Mouse (Mus musculus): Measurements from ENCODE around the gene Cbr4. TPM values are rescaled to one million over a fixed set of nuclear protein-coding genes. Genes with fewer than 3 reads are reported as not detected.

Gene Cbr4
- total RNA-seq, 4 experiments from 2014 or later: 44.7 to 61.7 (median 50.0) TPM

DNA sequence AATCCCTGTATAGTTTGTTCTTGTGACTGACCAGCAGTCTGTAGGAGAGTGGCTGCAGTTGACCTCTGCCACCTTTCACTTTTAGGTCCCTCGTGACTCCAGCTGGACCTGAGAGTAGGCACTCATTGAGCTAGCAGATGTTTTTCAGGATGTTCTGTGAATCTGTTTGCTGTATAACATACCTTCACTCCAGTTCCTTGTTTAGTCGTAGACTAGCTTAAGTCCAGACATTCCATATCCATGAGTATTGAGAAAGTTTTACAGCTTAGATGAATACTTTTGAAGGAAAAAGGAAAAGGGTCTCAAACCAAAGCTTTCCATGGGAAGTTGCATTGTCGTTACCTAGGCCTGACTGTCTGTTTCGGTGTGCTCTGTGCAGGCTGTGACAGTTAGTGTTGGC is 9.6 kb downstream of the Cbr4 start:
- no peak for DNase-seq

DNA sequence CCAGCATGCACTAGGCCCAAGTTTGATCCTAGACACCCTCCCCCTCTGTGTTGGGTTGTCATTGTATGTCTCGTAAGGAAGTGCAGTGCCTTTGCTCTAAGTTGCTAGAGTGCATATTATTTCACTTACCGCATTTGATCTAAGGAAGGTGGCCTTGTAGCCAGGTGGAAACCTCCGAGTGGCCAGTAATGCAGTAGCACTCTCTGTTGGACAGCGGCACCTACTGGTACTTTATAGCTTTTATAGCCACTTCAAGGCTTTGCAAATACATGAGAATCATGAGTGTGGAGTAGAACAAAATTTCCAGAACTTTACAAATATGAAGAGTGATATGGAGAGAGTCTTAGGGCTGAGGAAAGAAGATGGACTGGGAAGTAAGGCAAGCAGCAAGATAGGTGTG is 11.5 kb downstream of the Cbr4 start:
- DNase-seq: no peak

DNA sequence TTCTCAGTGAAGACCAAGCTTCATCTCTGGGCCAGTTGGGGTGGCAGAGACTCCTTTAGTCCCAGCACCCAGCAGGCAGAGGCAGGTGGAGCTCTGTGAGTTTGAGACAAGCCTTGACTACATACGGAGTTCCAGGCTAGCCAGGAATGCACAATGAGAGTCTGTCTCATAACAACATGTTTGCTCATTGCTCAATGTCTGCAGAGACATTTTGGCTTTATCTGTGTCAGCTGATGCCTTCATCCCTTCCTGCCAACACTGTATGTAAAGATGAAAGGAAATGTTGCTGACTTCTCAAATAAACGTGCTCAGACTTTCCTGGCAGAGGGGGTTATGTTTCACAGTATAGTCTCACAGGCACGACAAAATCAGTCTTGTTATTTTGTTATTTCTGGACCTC is 13.4 kb downstream of the Cbr4 start:
- DNase-seq: no peak

DNA sequence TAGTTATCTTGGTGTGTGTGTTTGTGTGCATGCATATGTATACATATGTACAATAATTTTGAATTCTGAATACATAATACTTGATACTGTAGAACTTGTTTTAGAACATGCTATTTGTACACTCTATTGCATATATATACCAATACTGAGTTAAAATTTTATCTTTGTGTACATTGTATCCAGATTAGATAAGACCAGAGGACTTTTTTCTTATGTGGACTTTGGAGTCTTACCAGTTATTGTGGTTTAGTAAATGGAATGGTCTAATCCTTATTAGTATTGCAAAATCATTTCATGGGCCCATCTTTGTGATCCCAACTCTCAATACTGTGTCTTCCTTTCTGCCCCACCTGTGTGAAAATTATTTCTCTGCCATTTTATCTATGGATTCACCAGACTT is 14.7 kb downstream of the Cbr4 start:
- no peak for DNase-seq

- no peak for DNase-seq
Observed at GRCm38 (mm10) chr8:61515110-61515930, 27.8 kb downstream of the Cbr4 start.

DNA sequence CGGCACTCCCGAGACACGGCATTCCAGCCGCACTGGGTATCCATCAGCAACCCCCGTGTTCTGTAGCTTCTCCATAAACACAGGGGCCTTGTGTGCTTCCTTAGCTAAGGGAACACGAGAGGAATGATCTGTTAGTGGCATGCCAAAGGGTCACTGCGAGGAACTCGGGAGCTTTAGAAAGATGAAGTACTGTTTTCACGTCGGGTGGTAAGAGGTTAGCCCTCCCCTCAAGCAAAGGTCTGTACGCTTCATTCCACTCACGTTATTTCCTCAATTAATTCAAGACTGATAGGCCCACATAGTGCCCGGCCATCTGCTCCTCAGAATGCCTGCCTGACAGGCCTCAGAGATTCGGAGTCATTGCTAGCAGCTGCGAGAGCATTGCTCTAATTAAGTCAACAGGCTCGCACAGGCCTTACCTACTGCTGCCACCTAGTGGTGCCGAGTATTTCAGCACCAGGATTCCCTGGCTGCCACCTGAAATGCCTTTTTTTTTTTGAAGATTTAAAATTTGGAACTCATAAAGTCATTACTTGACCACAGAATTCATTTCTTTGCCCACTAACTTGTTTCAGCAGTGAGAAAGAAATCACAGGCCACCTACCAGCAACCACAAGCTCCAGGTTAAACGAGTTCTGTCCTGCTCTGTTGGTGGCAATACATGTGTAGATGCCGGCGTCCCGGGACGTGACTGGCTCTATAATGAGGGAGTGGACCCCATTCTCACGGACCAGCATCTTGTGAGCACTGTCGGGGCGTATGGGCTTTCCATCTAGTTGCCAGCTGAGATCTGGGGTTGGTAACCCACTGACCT is 28.6 kb downstream of the Cbr4 start:
- DNase-seq: peak; percentile 53

GRCm38 (mm10) chr8:61516745-61517501 is 29.4 kb downstream of the Cbr4 start:
- DNase-seq: no peak

- no peak for DNase-seq
Observed at GRCm38 (mm10) chr8:61517502-61518185, 30.1 kb downstream of the Cbr4 start.

DNA sequence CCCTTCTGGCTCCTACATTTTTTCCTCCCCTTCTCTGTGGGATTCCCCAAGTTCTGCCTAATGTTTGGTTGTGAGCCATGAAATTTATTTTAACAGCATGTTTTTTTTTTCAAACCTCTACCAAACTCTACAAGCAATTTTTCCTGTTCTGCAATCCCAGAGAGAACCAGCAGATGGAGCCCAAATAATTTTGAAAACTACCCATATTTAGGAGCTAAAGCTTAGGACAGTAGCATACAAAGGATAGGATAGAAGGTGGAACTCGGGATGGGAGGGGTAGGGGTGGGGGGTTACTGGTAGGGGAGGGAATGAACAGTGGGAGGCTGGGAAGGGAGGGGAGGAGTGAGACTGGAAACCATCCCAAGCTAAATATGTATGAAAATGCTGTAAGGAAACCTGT is 34.6 kb downstream of the Cbr4 start:
- DNase-seq: no peak

GRCm38 (mm10) chr8:61527037-61527436 is 39.5 kb downstream of the Cbr4 start:
- no peak for DNase-seq

DNA sequence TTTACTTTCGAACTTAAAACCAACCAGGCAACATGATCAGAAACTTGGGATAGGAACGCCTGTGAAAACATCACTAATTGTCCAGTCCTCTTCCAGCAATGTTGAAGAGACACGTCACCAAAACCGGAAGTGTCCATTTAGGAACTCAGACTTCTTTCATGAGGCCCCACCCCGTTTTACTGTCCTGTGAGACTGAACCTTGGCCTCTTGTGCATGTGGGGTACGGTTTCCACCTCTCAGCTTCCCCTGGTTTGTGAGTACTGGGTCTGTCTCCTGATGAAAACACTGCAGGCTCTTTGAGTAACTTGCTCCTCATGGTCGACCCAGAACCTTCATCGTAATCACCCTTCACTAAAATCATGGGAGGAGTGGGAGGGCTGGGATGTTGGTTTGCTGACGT is 40.7 kb downstream of the Cbr4 start:
- DNase-seq: no peak

- no peak for DNase-seq
Observed at GRCm38 (mm10) chr8:61528642-61529041, 41.1 kb downstream of the Cbr4 start.

DNA sequence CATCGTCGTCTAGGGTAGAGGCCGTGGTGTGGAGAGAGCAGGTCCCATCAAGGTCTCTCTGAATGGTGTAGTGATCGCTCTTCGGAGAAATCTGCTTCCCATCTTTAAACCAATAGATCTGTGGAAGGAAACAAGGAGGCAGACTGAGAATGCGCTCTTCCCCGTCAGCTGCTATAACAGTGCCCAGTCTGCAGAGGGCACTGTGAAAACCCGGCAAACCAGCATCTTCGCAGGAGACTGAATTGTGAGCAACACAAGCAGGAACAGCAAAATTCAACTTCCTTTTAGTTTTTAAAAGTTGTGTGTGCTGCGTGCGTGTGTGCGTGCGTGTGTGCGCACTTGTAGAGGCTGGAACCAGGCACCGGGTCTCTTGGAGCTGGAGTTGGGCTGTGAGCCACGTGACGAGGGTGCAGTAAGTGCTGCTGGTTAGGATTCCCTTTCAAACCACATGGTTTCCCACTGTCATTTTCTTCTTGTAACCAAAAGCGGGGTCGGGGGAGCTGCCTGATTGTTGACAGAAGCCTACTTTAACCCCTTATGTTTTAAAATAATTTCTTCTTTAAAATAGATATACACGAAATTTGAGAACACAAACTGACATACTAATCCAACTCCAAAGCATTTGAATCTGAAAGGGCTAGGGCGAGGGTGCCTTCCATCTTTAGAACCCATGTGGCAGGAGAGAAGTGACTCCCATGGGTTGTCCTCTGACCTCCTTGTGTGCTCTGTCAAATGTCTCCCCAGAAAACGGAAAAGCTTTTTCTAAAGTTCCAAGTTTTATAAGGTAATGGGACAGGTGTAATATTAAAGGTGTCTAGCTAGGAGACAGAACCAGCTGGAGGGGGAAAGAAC is 44.6 kb downstream of the Cbr4 start:
- DNase-seq: no peak

DNA sequence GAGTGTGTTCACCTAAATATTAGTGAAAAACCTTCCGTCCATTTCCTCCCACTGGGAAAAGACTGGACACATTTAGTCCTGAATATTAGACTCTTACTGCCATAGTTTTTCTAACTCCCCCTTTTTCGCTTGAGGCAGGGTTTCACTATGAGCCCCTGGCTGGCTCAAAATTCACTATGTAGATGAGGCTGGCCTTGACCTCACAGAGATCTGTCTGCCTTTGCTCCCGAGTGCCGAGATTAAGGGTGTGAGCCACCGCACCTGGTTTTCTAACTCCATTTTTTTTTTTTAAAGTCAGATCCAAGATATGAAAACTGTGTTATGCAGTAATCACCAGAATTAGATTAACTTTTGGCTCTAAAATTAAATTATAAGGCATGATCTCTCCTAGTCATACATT is 45.3 kb downstream of the Cbr4 start:
- no peak for DNase-seq

DNA sequence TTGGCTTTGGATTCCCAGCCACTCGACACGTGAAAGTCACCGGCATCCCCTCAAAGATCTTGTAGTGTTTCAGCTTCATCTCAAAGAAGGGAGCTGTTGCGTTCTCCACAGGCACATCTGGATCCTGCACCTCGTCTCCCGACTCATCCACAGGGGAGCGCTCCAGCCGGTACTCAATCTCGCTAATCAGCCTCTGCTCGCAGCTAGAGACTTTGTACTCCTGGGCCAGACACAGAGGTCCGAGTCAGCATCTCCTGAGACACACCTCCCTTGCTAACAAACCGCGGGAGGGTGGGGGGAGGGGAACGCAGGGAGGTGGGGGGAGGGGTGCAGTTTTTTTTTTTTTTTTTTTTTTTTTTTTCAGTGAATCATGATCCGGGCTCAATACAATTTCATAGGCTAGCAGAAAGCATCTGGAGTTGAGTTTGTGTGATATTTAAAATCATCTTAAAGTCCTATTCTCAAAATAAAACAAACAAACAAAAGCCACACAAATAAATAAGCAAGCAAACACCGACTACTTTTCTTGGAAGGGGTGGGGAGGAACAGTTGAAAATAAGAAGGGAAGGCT is 45.9 kb downstream of the Cbr4 start:
- DNase-seq: no peak

- DNase-seq: no peak
Observed at GRCm38 (mm10) chr8:61535472-61535871, 47.9 kb downstream of the Cbr4 start.

DNA sequence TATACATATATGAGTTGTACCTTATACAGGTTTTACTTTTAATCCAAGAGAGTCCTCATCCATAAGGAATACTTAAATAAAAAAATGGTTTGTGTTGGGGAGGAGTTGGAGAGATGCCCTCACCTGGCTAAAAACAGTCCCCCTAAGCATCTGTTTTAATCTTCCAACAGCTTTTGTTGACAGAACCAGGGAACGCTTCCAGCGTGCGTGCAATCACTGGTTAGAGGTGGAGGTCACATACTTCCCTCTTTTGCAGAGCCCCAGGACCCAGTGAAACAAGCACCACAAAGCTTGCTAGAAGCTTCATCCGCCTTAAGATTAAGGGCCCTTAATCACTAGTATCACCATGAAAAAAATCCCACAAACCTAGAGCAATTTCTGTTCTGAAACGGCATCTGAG is 49.9 kb downstream of the Cbr4 start:
- no peak for DNase-seq

DNA sequence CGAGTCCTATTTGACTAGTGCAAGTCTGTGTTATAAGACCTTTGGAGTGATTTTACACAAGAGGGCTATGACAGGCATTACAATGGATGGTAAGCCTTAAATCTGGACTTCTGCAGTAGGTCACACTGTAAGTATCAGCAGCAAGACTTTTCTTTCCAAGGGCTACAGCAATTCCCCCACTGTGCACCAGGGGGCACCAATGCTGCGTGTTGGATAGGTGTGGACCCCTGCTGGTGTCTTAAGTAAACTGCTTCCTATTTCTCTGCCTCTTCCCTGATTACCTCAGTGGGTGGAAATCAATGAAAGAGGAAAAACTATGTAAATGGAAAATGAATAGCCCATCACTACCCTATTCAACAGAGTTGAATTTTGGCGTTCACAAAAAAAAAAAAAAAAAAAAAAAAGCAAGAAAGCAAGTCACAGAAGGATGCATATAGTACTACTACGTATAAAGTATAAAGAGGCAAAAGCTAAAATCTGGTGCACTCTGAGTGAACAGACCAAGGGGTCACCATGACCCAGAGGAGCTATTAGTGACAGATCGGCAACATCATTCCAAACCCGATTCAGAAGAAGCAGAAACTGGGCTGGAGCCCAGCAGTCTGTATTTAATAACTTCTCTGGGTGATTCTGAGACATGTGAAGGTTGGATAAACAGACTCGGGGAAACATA is 52.4 kb downstream of the Cbr4 start:
- peak; percentile 71 for DNase-seq

- DNase-seq: no peak
Observed at GRCm38 (mm10) chr8:61549585-61549984, 62.1 kb downstream of the Cbr4 start.

DNA sequence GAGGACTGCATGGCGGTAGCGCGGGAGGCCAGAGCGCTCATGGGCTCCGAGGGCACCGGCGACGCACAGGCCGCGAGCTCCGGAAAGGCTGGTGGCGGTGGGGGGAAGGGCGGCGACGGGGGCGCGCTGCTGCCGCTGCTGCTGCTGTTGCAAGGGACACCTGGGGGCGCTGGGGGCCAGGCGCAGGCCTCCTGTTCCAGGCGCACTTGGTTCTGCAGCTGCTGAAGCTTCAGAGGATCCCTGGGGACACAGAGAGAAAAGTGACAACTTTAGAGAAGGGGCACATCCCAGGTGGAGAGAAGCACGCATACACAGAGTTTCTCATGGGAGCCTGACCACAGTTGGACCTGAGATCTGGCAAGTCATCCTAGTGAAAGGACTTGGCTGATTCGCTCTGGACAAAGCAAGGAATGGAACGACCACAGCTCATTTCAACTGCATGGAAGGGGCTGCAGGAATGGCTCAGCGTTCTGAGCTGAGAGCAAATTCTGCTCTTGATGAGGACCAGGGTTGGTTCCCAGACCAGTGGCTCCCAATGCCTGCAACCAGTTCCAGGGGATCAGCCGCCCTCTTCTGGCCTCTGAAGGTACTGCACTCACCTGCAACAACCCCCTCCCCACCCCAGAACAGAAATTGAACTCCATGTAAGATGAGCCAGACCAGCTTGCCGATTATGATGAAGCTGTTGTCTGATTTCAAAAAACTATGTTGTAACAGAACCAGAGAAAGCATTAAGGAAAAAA is 62.6 kb downstream of the Cbr4 start:
- no peak for DNase-seq

Measured in adrenal gland, adult 8-10 months (tissue).